Comparison of ENCODE assay signal across 10 mouse cellular contexts in the genomic region with DNA sequence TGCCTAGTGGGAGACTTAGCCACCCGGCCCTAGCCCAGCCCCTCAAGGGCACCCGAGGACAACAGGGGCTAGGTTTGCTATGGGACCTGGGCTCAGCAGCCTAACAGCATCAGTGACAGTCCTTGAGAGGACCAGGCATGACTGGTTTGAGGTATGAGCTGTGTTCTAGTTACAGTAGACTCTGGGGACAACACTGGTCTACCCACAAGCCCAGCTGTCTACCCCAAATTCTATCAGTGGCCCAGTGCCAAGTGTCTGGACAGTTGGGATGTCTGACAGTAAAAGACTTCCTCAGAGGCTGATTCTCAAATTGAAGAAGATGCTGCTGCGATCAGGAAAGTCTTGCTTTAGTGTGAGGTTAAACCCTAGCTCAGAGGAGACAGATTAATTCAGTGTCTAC. TPM values are rescaled to one million over a fixed set of nuclear protein-coding genes. Genes with fewer than 3 reads are reported as not detected.
A peak's percentile ranks its signal among the peaks of the same experiment; 100 is the strongest.
DNase-seq lines count a peak whose midpoint lies in the region; ATAC-seq and TF ChIP-seq lines count a peak whose summit lies in the region.
"Had no signal": no experiment of that assay in that cellular context is flagged by ENCODE, and none has a peak within 500 bp of the region (broad histone marks: within the 10 kb centered on the region; RNA-seq: fewer than 3 reads in every experiment).

No protein-coding gene starts in this region.

- H3K36me3 ChIP-seq in limb, embryonic 15.5 days, result peaks cover 5% of the 10 kb centered on the region; the same call in 1 of the 2 replicates

- H3K4me3 ChIP-seq in gastrocnemius, adult 2 months, result no peak overlapping the region
- H3K4me3 ChIP-seq in brown adipose tissue, adult 24 weeks (ENCODE audit: insufficient read depth, low read depth, low read length), result no peak overlapping the region
- H3K4me3 ChIP-seq in limb, embryonic 15.5 days, result no peak overlapping the region
- H3K4me3 ChIP-seq: limb, embryonic 13.5 days had no signal

- no peak for ATAC-seq in limb, embryonic 15.5 days (ENCODE audit: insufficient number of reproducible peaks, low FRiP score, low TSS enrichment, low read depth)

- peak; percentile 56 for DNase-seq in gastrocnemius, adult 2 months
- no peak for DNase-seq in gastrocnemius, postnatal 10 days
- DNase-seq in left cerebral cortex, adult 18-20 months (ENCODE audit: low spot score in 2 of 2), result peak; percentile 37 to 44
- DNase-seq in left cerebral cortex, adult 11 months (ENCODE audit: low spot score), result no peak
- DNase-seq in thymus, postnatal 10 days (ENCODE audit: low spot score in 2 of 2), result no peak
- DNase-seq in spleen, postnatal 14 days (ENCODE audit: low spot score in 2 of 2), result no peak
- DNase-seq: adrenal gland, postnatal 25 days had no signal

- no peak overlapping the region for H3K9ac ChIP-seq in limb, embryonic 15.5 days
- H3K9ac ChIP-seq: limb, embryonic 13.5 days had no signal

- no peak for TF ChIP-seq CTCF in gastrocnemius, adult 2 months (IDR thresholded peaks at IDR 0.05)

- peaks cover 43% of the 10 kb centered on the region for H3K4me1 ChIP-seq in brown adipose tissue, adult 24 weeks (ENCODE audit: control insufficient read depth, insufficient read depth, insufficient read length, low read length)
- peaks cover 34% of the 10 kb centered on the region for H3K4me1 ChIP-seq in limb, embryonic 15.5 days

- no peak overlapping the region for H3K4me2 ChIP-seq in limb, embryonic 15.5 days
- H3K4me2 ChIP-seq: limb, embryonic 13.5 days had no signal

- no peaks in the 10 kb centered on the region for H3K9me3 ChIP-seq in limb, embryonic 15.5 days
- H3K9me3 ChIP-seq: limb, embryonic 13.5 days had no signal

- H3K27ac ChIP-seq in gastrocnemius, adult 2 months, result peak overlapping the region; percentile 78
- H3K27ac ChIP-seq in brown adipose tissue, adult 24 weeks (replicated peaks; ENCODE audit: low read depth, low read length), result peak overlapping the region; percentile 45
- H3K27ac ChIP-seq in limb, embryonic 15.5 days, result peak overlapping the region; percentile 33; the same call in 1 of the 2 replicates
- H3K27ac ChIP-seq: limb, embryonic 13.5 days had no signal

- 78% methylated on average over 3 of the region's 3 CpGs for WGBS in limb, embryonic 15.5 days

- H3K27me3 ChIP-seq in limb, embryonic 15.5 days, result no peaks in the 10 kb centered on the region
- H3K27me3 ChIP-seq: limb, embryonic 13.5 days had no signal

- intact Hi-C loops in gastrocnemius, adult 2 months (cut with DNase I), result no loop called here

RNA-seq across cellular contexts. Expression of a gene that starts 20.6 kb away (rescaled TPM):
- 10 to 100 TPM; 40.3 to 41.6 TPM for total RNA-seq in gastrocnemius, adult 2 months (2021)
- 10 to 100 TPM; 49.3 to 54.2 TPM for total RNA-seq in gastrocnemius, postnatal 10 days (2021)
- 100 to 1,000 TPM; 306 to 326 TPM for total RNA-seq in left cerebral cortex, adult 18-20 months (2021)
- polyA plus RNA-seq in brown adipose tissue, adult 24 weeks (2012; ENCODE audit: insufficient read depth, insufficient read length, missing spikeins), result 52.7 and 65.1 TPM in 2 replicates
- polyA plus RNA-seq in limb, embryonic 15.5 days (2015; fragmentation: Nextera tagmentation; extraction: Ambion mirVana), result 97.4 and 103 TPM in 2 replicates

RNA-seq across cellular contexts. Expression of a gene that starts 26.7 kb away (rescaled TPM):
- not detected for total RNA-seq in gastrocnemius, adult 2 months (2021)
- 1 to 10 TPM; 4.4 to 4.5 TPM for total RNA-seq in gastrocnemius, postnatal 10 days (2021)
- total RNA-seq in left cerebral cortex, adult 18-20 months (2021), result not detected
- polyA plus RNA-seq in brown adipose tissue, adult 24 weeks (2012; ENCODE audit: insufficient read depth, insufficient read length, missing spikeins), result not detected in 2 replicates
- polyA plus RNA-seq in limb, embryonic 15.5 days (2015; fragmentation: Nextera tagmentation; extraction: Ambion mirVana), result 1.2 and 1.9 TPM in 2 replicates

RNA-seq across cellular contexts. Expression of a gene that starts 48.5 kb away (rescaled TPM):
- total RNA-seq in gastrocnemius, adult 2 months (2021), result 10 to 100 TPM in 1 of 2 experiments, 1 to 10 TPM in 1; 9.6 to 11.2 TPM
- total RNA-seq in gastrocnemius, postnatal 10 days (2021), result 10 to 100 TPM; 10.9 to 15.9 TPM
- 10 to 100 TPM; 41.8 to 42.5 TPM for total RNA-seq in left cerebral cortex, adult 18-20 months (2021)
- 8.7 and 10.2 TPM in 2 replicates for polyA plus RNA-seq in brown adipose tissue, adult 24 weeks (2012; ENCODE audit: insufficient read depth, insufficient read length, missing spikeins)
- 40.0 and 42.2 TPM in 2 replicates for polyA plus RNA-seq in limb, embryonic 15.5 days (2015; fragmentation: Nextera tagmentation; extraction: Ambion mirVana)

RNA-seq across cellular contexts. Expression of a gene that starts 59.8 kb away (rescaled TPM):
- total RNA-seq in gastrocnemius, adult 2 months (2021), result 10 to 100 TPM; 15.7 to 20.6 TPM
- 10 to 100 TPM; 20.7 to 26.9 TPM for total RNA-seq in gastrocnemius, postnatal 10 days (2021)
- 10 to 100 TPM; 70.6 to 84.6 TPM for total RNA-seq in left cerebral cortex, adult 18-20 months (2021)
- polyA plus RNA-seq in brown adipose tissue, adult 24 weeks (2012; ENCODE audit: insufficient read depth, insufficient read length, missing spikeins), result 13.4 and 14.4 TPM in 2 replicates
- 20.9 and 24.6 TPM in 2 replicates for polyA plus RNA-seq in limb, embryonic 15.5 days (2015; fragmentation: Nextera tagmentation; extraction: Ambion mirVana)

Comparison
In these comparisons a context has a peak if more than half of its experiments do, and no peak if none do; other contexts are left out.
1. DNase-seq: peak in gastrocnemius, adult 2 months (single experiment) and left cerebral cortex, adult 18-20 months (2 of 2); none in gastrocnemius, postnatal 10 days (single experiment), left cerebral cortex, adult 11 months (single experiment), thymus, postnatal 10 days (0 of 2) and spleen, postnatal 14 days (0 of 2).
2. RNA of a gene that starts 26.7 kb away (total RNA-seq): 4.4 to 4.5 TPM in gastrocnemius, postnatal 10 days; not detected in gastrocnemius, adult 2 months and not detected in left cerebral cortex, adult 18-20 months; every median in the first group is over 4 times any median in the second.
3. RNA of a gene that starts 20.6 kb away (total RNA-seq): 306 to 326 TPM in left cerebral cortex, adult 18-20 months; 49.3 to 54.2 TPM in gastrocnemius, postnatal 10 days and 40.3 to 41.6 TPM in gastrocnemius, adult 2 months; every median in the first group is over 4 times any median in the second.
4. Peak in every context shown above with its lines, with median percentiles within 50 percentile points of each other: H3K27ac ChIP-seq.